Mouse (Mus musculus) forebrain, embryonic 10.5 days (tissue): ENCODE results near the gene Kcnq1. TPM values are rescaled to one million over a fixed set of nuclear protein-coding genes. Genes with fewer than 3 reads are reported as not detected.

Experiments used
- DNase-seq: peaks from one replicate; pipeline ENCODE4 v3.0.0-alpha.2; 2017; ENCODE audit warnings: low spot score; ENCODE audit errors: extremely low spot score
- H3K27ac ChIP-seq: fragments of 300-500 bp; sonication (generic); 2 replicates; pipeline ENCODE4 v1.5.1; 2016; ENCODE audit warnings: mild to moderate bottlenecking
- H3K27me3 ChIP-seq: fragments of 300-500 bp; sonication (generic); 2 replicates; pipeline ENCODE4 v1.6.1; 2016; ENCODE audit warnings: mild to moderate bottlenecking; ENCODE audit not compliant: poor library complexity, severe bottlenecking
- H3K36me3 ChIP-seq: fragments of 300-500 bp; sonication (generic); replicated peaks from 2 replicates; pipeline ENCODE4 v1.6.1; 2016; ENCODE audit warnings: mild to moderate bottlenecking, moderate library complexity
- H3K4me1 ChIP-seq: fragments of 300-500 bp; sonication (generic); 2 replicates; pipeline ENCODE4 v1.6.1; 2016
- H3K4me3 ChIP-seq: fragments of 300-500 bp; sonication (generic); 2 replicates; pipeline ENCODE4 v1.5.1; 2016; ENCODE audit warnings: mild to moderate bottlenecking, moderate library complexity
- H3K9me3 ChIP-seq: fragments of 300-500 bp; sonication (generic); 2 replicates; pipeline ENCODE4 v1.6.1; 2016; ENCODE audit warnings: mild to moderate bottlenecking, moderate library complexity
- WGBS: fragments of 180-500 bp; shearing (Covaris S2); methylation state at CpG from one replicate; pipeline ENCODE4 v1.1.7; 2016; 5-methylcytosine and 5-hydroxymethylcytosine counted together
- polyA plus RNA-seq: library from polyadenylated mRNA; unstranded; fragments of >200 nt; fragmentation: Nextera tagmentation; extraction: Ambion mirVana; gene quantifications from 2 replicates; pipeline ENCODE4 v1.2.1, GENCODE M21; 2016

Kcnq1 gene
- polyA plus RNA-seq, 1 experiment from 2014 or later, result 1.3 TPM

- H3K27me3 ChIP-seq, result peaks cover 71% of the 10 kb centered on the region
- H3K27ac ChIP-seq, result peak overlapping the region; percentile 70
Measured at GRCm38 (mm10) chr7:143325051-143325450, 218.9 kb downstream of the Kcnq1 start.

GRCm38 (mm10) chr7:143328185-143328915 lies 222.2 kb downstream of the Kcnq1 start:
- peaks cover 14% of the 10 kb centered on the region for H3K4me1 ChIP-seq
- no peak for DNase-seq
- no peaks in the 10 kb centered on the region for H3K9me3 ChIP-seq
- H3K4me3 ChIP-seq, result no peak overlapping the region
- peaks cover 95% of the 10 kb centered on the region for H3K27me3 ChIP-seq
- no peak overlapping the region for H3K27ac ChIP-seq
- WGBS, result 92% methylated on average over 18 of the region's 18 CpGs
- no peaks in the 10 kb centered on the region for H3K36me3 ChIP-seq

More at GRCm38 (mm10) chr7:143325051-143325450, 218.9 kb downstream of the Kcnq1 start:
- WGBS, result 61% methylated on average over 16 of the region's 16 CpGs
- DNase-seq, result no peak
- peaks cover 10% of the 10 kb centered on the region for H3K4me1 ChIP-seq
- no peak overlapping the region for H3K4me3 ChIP-seq
- no peaks in the 10 kb centered on the region for H3K36me3 ChIP-seq
- no peaks in the 10 kb centered on the region for H3K9me3 ChIP-seq

- H3K9me3 ChIP-seq, result no peaks in the 10 kb centered on the region
- peaks cover 95% of the 10 kb centered on the region for H3K27me3 ChIP-seq
- peaks cover 19% of the 10 kb centered on the region for H3K4me1 ChIP-seq
- no peak overlapping the region for H3K27ac ChIP-seq
- 88% methylated on average over 14 of the region's 14 CpGs for WGBS
- no peaks in the 10 kb centered on the region for H3K36me3 ChIP-seq
- H3K4me3 ChIP-seq, result no peak overlapping the region
- no peak for DNase-seq
Measured at GRCm38 (mm10) chr7:143329110-143329810, 223.1 kb downstream of the Kcnq1 start.

- H3K36me3 ChIP-seq, result no peaks in the 10 kb centered on the region
- peaks cover 5% of the 10 kb centered on the region; the same call in 1 of the 2 replicates for H3K9me3 ChIP-seq
- no peak overlapping the region for H3K4me3 ChIP-seq
- H3K27ac ChIP-seq, result no peak overlapping the region
- DNase-seq, result no peak
- H3K27me3 ChIP-seq, result peaks cover 98% of the 10 kb centered on the region
- peaks cover 10% of the 10 kb centered on the region; the same call in 1 of the 2 replicates for H3K4me1 ChIP-seq
- 70% methylated on average over 8 of the region's 8 CpGs for WGBS
Measured at GRCm38 (mm10) chr7:143333040-143333439, 226.9 kb downstream of the Kcnq1 start.

GRCm38 (mm10) chr7:143333604-143334003 lies 227.4 kb downstream of the Kcnq1 start:
- H3K9me3 ChIP-seq, result peaks cover 8% of the 10 kb centered on the region; the same call in 1 of the 2 replicates
- 70% methylated on average over 4 of the region's 4 CpGs for WGBS

GRCm38 (mm10) chr7:143338690-143339089 lies 232.5 kb downstream of the Kcnq1 start:
- no peak for DNase-seq
- peaks cover 8% of the 10 kb centered on the region; the same call in 1 of the 2 replicates for H3K9me3 ChIP-seq
- H3K27me3 ChIP-seq, result peaks cover 98% of the 10 kb centered on the region
- no peaks in the 10 kb centered on the region for H3K36me3 ChIP-seq
- H3K27ac ChIP-seq, result no peak overlapping the region
- WGBS, result 89% methylated on average over 4 of the region's 4 CpGs
- peaks cover 27% of the 10 kb centered on the region for H3K4me1 ChIP-seq
- H3K4me3 ChIP-seq, result no peak overlapping the region

More at GRCm38 (mm10) chr7:143333604-143334003, 227.4 kb downstream of the Kcnq1 start:
- DNase-seq, result no peak
- Histone ChIP-seq H3K4me3 (no peak overlapping the region), H3K27me3 (peaks cover 100% of the 10 kb centered on the region), H3K4me1 (peaks cover 10% of the 10 kb centered on the region; the same call in 1 of the 2 replicates), H3K27ac (no peak overlapping the region), H3K36me3 (no peaks in the 10 kb centered on the region)

GRCm38 (mm10) chr7:143340601-143341281 lies 234.6 kb downstream of the Kcnq1 start:
- DNase-seq, result peak; percentile 42
- Histone ChIP-seq H3K27me3 (peaks cover 98% of the 10 kb centered on the region), H3K36me3 (no peaks in the 10 kb centered on the region), H3K9me3 (peaks cover 8% of the 10 kb centered on the region; the same call in 1 of the 2 replicates), H3K27ac (0 out of 2 replicates have a peak overlapping the region, but pooled peaks have one; percentile 13), H3K4me1 (peaks cover 30% of the 10 kb centered on the region), H3K4me3 (no peak overlapping the region)
- WGBS, result 27% methylated on average over 15 of the region's 15 CpGs

- H3K36me3 ChIP-seq, result no peaks in the 10 kb centered on the region
- DNase-seq, result no peak
- peaks cover 98% of the 10 kb centered on the region for H3K27me3 ChIP-seq
- no peak overlapping the region for H3K27ac ChIP-seq
- H3K4me3 ChIP-seq, result no peak overlapping the region
- H3K4me1 ChIP-seq, result peaks cover 30% of the 10 kb centered on the region
- H3K9me3 ChIP-seq, result peaks cover 8% of the 10 kb centered on the region; the same call in 1 of the 2 replicates
- WGBS, result 86% methylated on average over 3 of the region's 3 CpGs
Measured at GRCm38 (mm10) chr7:143341301-143341980, 235.3 kb downstream of the Kcnq1 start.

- Histone ChIP-seq H3K27me3 (peaks cover 98% of the 10 kb centered on the region), H3K9me3 (no peaks in the 10 kb centered on the region), H3K4me1 (peaks cover 30% of the 10 kb centered on the region), H3K4me3 (no peak overlapping the region), H3K27ac (no peak overlapping the region), H3K36me3 (no peaks in the 10 kb centered on the region)
- 45% methylated on average over 12 of the region's 12 CpGs for WGBS
- DNase-seq, result no peak
Measured at GRCm38 (mm10) chr7:143343781-143344306, 237.7 kb downstream of the Kcnq1 start.

- Histone ChIP-seq H3K9me3 (no peaks in the 10 kb centered on the region), H3K36me3 (no peaks in the 10 kb centered on the region), H3K4me1 (0 out of 2 replicates have a peak, but pooled peaks cover 3% of the 10 kb centered on the region), H3K27me3 (peaks cover 92% of the 10 kb centered on the region), H3K4me3 (no peak overlapping the region), H3K27ac (no peak overlapping the region)
- DNase-seq, result no peak
- 84% methylated on average over 7 of the region's 7 CpGs for whole genome bisulfite sequencing
Measured at GRCm38 (mm10) chr7:143349287-143349686, 243.1 kb downstream of the Kcnq1 start.

- WGBS, result 98% methylated on average over 1 of the region's 1 CpGs
- Histone ChIP-seq H3K27me3 (peaks cover 89% of the 10 kb centered on the region), H3K4me3 (no peak overlapping the region), H3K4me1 (0 out of 2 replicates have a peak, but pooled peaks cover 3% of the 10 kb centered on the region), H3K9me3 (no peaks in the 10 kb centered on the region), H3K27ac (no peak overlapping the region), H3K36me3 (no peaks in the 10 kb centered on the region)
- DNase-seq, result no peak
Measured at GRCm38 (mm10) chr7:143349848-143350247, 243.7 kb downstream of the Kcnq1 start.

- Histone ChIP-seq H3K36me3 (no peaks in the 10 kb centered on the region), H3K4me3 (no peak overlapping the region), H3K9me3 (no peaks in the 10 kb centered on the region), H3K27ac (no peak overlapping the region), H3K27me3 (peaks cover 89% of the 10 kb centered on the region), H3K4me1 (0 out of 2 replicates have a peak, but pooled peaks cover 3% of the 10 kb centered on the region)
- 74% methylated on average over 5 of the region's 5 CpGs for WGBS
- DNase-seq, result no peak
Measured at GRCm38 (mm10) chr7:143355831-143356230, 249.7 kb downstream of the Kcnq1 start.
